Mouse (Mus musculus) frontal cortex, postnatal 14 days (tissue): ENCODE results near the gene C3.
A peak's percentile ranks its signal among the peaks of the same experiment; 100 is the strongest.

Source experiments
- DNase-seq, 2 experiments: peaks; one replicate each; pipeline ENCODE4 v3.0.0; 2022; ENCODE audit warnings: low spot score in 2 of 2

Gene C3

DNA sequence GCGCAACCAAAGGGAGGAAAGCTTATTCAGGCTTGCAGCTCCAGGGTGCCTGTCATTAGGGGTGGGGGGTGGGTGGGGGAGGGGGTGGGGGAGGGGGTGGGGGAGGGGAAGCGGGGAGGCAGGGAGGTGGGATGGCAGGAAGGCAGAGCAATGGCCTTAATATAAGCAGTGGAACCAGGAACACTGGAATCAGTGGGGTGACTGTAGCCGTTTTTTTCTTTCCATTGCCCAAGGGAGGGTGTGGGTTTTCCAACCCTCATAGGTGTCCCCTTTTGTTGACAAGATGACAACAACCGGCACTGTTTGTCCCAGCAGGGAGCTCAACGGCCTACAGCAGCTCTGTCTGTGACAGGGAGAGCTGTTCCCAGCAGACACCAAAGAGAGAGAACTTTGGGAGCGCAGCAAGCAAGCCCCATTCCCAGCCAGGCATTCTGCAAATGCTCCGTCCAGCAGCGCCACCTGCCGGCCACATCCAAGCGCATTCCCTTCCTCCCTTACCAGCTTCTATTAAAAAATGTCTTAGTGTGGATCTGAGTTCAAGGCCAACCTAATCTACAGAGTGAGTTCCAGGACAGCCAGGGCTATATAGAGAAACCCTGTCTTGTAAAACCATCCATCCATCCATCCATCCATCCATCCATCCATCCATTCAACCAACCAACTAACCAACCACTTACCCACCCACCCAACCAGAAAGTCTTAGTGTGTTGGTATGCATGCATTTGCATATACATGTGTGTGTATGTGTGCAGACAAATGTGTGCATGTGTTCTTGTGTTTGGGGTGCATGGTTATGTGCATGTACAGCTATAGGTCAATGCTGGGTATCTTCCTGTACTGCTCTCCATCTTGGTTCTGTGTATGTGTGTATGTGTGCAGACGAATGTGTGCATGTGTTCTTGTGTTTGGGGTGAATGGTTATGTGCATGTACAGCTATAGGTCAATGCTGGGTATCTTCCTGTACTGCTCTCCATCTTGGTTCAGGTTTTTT is 60.8 kb downstream of the C3 start:
- DNase-seq = peak; percentile 54 to 78
